Mouse (Mus musculus) erythroid progenitor cell, adult 5-6 weeks (primary cell): ENCODE data around the gene Pax2. TPM values are rescaled to one million over a fixed set of nuclear protein-coding genes. Genes with fewer than 3 reads are reported as not detected.

Experiments
- ATAC-seq: replicated peaks from 2 replicates; pipeline ENCODE4 v1.8.0; 2016; ENCODE audit warnings: moderate number of reproducible peaks, mild to moderate bottlenecking, moderate TSS enrichment, inconsistent platforms; ENCODE audit not compliant: poor library complexity, low FRiP score, severe bottlenecking
- total RNA-seq, 2 experiments: library from RNA; stranded (forward) in 1 of 2; stranded (reverse) in 1 of 2; fragments of 150-400 nt in 1 of 2; fragments of 186-747, 209-891 nt in 1 of 2; gene quantifications; 2 replicates each; pipeline versions ENCODE4 v1.2.3 to v1.2.4; 2015 to 2017; ENCODE audit warnings: low replicate concordance in 2 of 2

Gene Pax2
- total RNA-seq, 2 experiments from 2014 or later, result not detected

- no peak for ATAC-seq
These were observed 8.4 kb upstream of the Pax2 start for GRCm38 (mm10) chr19:44747471-44747870.

GRCm38 (mm10) chr19:44748271-44748670 lies 7.6 kb upstream of the Pax2 start:
- no peak for ATAC-seq

- no peak for ATAC-seq
These were observed 6.5 kb upstream of the Pax2 start for GRCm38 (mm10) chr19:44749061-44749990.

GRCm38 (mm10) chr19:44750051-44751041 lies 5.5 kb upstream of the Pax2 start:
- ATAC-seq, result no peak

GRCm38 (mm10) chr19:44751042-44751441 lies 4.8 kb upstream of the Pax2 start:
- ATAC-seq, result no peak

- ATAC-seq, result no peak
These were observed 4.3 kb upstream of the Pax2 start for GRCm38 (mm10) chr19:44751551-44751950.

GRCm38 (mm10) chr19:44752056-44752940 lies 3.5 kb upstream of the Pax2 start:
- ATAC-seq, result no peak

GRCm38 (mm10) chr19:44753361-44753760 lies 2.5 kb upstream of the Pax2 start:
- ATAC-seq, result no peak

GRCm38 (mm10) chr19:44754461-44755377 lies 1.1 kb upstream of the Pax2 start:
- ATAC-seq, result no peak

GRCm38 (mm10) chr19:44755378-44755692 lies 510 bp upstream of the Pax2 start:
- no peak for ATAC-seq

GRCm38 (mm10) chr19:44756421-44757230 lies 781 bp downstream of the Pax2 start:
- ATAC-seq, result no peak

- ATAC-seq, result no peak
These were observed 1.5 kb downstream of the Pax2 start for GRCm38 (mm10) chr19:44757231-44757871.

- ATAC-seq, result no peak
These were observed 3.0 kb downstream of the Pax2 start for GRCm38 (mm10) chr19:44758846-44759245.

- ATAC-seq, result no peak
These were observed 3.8 kb downstream of the Pax2 start for GRCm38 (mm10) chr19:44759531-44760118.

- ATAC-seq, result no peak
These were observed 4.7 kb downstream of the Pax2 start for GRCm38 (mm10) chr19:44760259-44761131.

- ATAC-seq, result no peak
These were observed 6.3 kb downstream of the Pax2 start for GRCm38 (mm10) chr19:44762121-44762621.
